Mouse (Mus musculus) embryonic facial prominence, embryonic 15.5 days (tissue): ENCODE measurements around the gene Gm4553. TPM values are rescaled to one million over a fixed set of nuclear protein-coding genes. Genes with fewer than 3 reads are reported as not detected.
"Not testable (repeated sequence)": the region's sequence is repeated elsewhere in the genome, so short reads cannot be mapped to it uniquely, and the experiment has no call there.

Experiments used
- ATAC-seq: fragments of 200-750 bp; cut with Nextera tagmentation; 2 replicates; pipeline ENCODE4 v1.8.0; 2017; ENCODE audit warnings: low read depth, moderate TSS enrichment; ENCODE audit not compliant: insufficient number of reproducible peaks, low FRiP score, low TSS enrichment
- H3K27ac ChIP-seq: fragments of 300-500 bp; sonication (generic); replicated peaks from 2 replicates; pipeline ENCODE4 v1.5.1; 2015; ENCODE audit warnings: mild to moderate bottlenecking, inconsistent platforms
- H3K27me3 ChIP-seq: fragments of 300-500 bp; sonication (generic); 2 replicates; pipeline ENCODE4 v1.6.1; 2015; ENCODE audit warnings: inconsistent platforms
- H3K36me3 ChIP-seq: fragments of 300-500 bp; sonication (generic); 2 replicates; pipeline ENCODE4 v1.6.1; 2015; ENCODE audit warnings: mild to moderate bottlenecking, inconsistent platforms
- H3K4me1 ChIP-seq: fragments of 300-500 bp; sonication (generic); 2 replicates; pipeline ENCODE4 v1.6.1; 2015; ENCODE audit warnings: inconsistent platforms
- H3K4me2 ChIP-seq: fragments of 300-500 bp; sonication (generic); replicated peaks from 2 replicates; pipeline ENCODE4 v1.6.1; 2015; ENCODE audit warnings: mild to moderate bottlenecking, inconsistent platforms
- H3K4me3 ChIP-seq: fragments of 300-500 bp; sonication (generic); replicated peaks from 2 replicates; pipeline ENCODE4 v1.5.1; 2015; ENCODE audit warnings: mild to moderate bottlenecking, inconsistent platforms
- H3K9ac ChIP-seq: fragments of 300-500 bp; sonication (generic); 2 replicates; pipeline ENCODE4 v1.6.1; 2015; ENCODE audit warnings: inconsistent platforms
- H3K9me3 ChIP-seq: fragments of 300-500 bp; sonication (generic); replicated peaks from 2 replicates; pipeline ENCODE4 v1.6.1; 2016; ENCODE audit warnings: inconsistent platforms
- WGBS: fragments of 180-500 bp; shearing (Covaris S2); methylation state at CpG from one replicate; pipeline ENCODE4 v1.1.7; 2015; 5-methylcytosine and 5-hydroxymethylcytosine counted together
- polyA plus RNA-seq: library from polyadenylated mRNA; unstranded; fragments of >200 nt; fragmentation: Nextera tagmentation; extraction: Ambion mirVana; gene quantifications from 2 replicates; pipeline ENCODE4 v1.2.1, GENCODE M21; 2015

Gm4553 gene
- 1.4 and 1.7 TPM in 2 replicates for polyA plus RNA-seq

DNA sequence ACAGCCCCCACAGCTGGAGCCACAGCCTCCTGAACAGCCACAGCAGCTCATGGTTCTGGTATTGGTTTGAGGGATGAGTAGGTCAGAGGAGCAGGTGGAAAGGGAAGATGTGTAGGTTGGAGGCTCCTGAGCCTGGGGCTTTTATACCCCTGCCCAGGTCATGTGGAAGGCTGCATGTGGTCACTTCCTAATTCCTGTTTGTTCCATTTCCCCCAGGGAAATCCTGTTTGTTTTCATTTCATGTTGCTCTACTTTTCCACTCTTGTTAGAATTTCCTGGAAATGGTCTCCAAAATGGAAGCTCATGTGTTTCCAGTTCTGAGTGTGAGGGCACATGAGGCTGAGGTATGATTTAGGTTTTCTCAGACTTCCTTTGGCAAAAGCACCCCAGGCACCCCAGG is at the start of gene Gm4553:
TSS of gene Gm4553 (minus strand) at position 101 of the 400 bp plus-strand sequence.
- not testable (repeated sequence) for H3K9me3 ChIP-seq, ATAC-seq, H3K27ac ChIP-seq, H3K27me3 ChIP-seq, H3K4me1 ChIP-seq, H3K4me2 ChIP-seq, H3K36me3 ChIP-seq, H3K4me3 ChIP-seq, H3K9ac ChIP-seq

- not testable (repeated sequence) for H3K4me3 ChIP-seq, ATAC-seq, H3K27me3 ChIP-seq, H3K9me3 ChIP-seq, H3K4me1 ChIP-seq, H3K9ac ChIP-seq, H3K36me3 ChIP-seq, H3K4me2 ChIP-seq, H3K27ac ChIP-seq
- WGBS = 60% methylated on average over 1 of the region's 1 CpGs
Observed at GRCm38 (mm10) chr7:142212136-142212535, 46.6 kb upstream of the Gm4553 start.

- H3K4me3 ChIP-seq = no peak within 1 kb of the TSS
- H3K9me3 ChIP-seq = no peaks in the 10 kb centered on the region
- H3K4me1 ChIP-seq = no peaks in the 10 kb centered on the region
- H3K27me3 ChIP-seq = no peaks in the 10 kb centered on the region
- 65% methylated on average over 1 of the region's 1 CpGs for WGBS
- H3K27ac ChIP-seq = no peak within 1 kb of the TSS
- no peak within 1 kb of the TSS for H3K4me2 ChIP-seq
- no peak within 1 kb of the TSS for H3K9ac ChIP-seq
- no peak for ATAC-seq
- no peaks in the 10 kb centered on the region for H3K36me3 ChIP-seq
Observed at GRCm38 (mm10) chr7:142211559-142211958, 46.0 kb upstream of the Gm4553 start, which contains the start of gene Gm7579. Gene Gm7579, plus strand, starts transcription at chr7:142211859.

DNA sequence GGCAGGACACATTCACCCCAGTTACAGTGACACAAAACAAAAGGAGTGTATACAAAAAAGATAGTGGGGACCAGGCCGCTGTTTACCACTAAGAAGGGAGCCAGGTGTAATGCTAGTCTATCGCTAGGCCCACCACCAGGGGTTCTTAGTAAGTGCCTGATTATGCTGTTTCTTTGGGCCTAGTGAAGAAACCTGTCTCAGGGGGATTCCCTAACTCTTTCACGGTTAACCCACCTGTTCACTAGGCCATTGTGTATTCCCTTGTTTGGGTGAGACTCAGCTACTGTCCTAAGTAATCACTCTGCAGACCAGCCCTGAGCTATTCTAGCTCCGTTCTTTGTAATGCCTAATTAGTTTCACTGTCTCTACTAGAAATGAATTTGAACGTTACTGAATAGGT is 41.4 kb upstream of the Gm4553 start:
- not testable (repeated sequence) for H3K4me2 ChIP-seq, ATAC-seq, H3K9ac ChIP-seq, H3K4me3 ChIP-seq, H3K9me3 ChIP-seq, H3K4me1 ChIP-seq, H3K27ac ChIP-seq, H3K27me3 ChIP-seq, H3K36me3 ChIP-seq
- WGBS = 74% methylated on average over 5 of the region's 5 CpGs

DNA sequence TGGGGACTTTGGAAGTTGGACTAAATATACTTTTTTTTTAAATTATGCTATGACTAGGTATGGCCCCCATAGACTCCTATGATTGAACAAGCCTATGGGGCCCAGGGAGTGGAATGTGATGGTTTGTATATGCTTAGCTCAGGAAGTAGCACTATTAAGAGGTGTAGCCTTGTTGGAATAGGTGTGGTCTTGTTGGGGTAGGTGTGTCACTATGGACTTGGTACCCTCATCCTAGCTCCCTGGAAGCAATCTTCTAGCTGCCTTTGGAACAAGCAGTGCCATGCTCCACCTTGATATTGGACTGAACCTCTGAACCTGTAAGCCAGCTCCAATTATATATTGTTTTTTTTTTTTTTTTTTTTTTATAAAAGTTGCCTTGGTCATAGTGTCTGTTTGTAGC is 39.9 kb upstream of the Gm4553 start:
- H3K27ac ChIP-seq = no peak overlapping the region
- no peaks in the 10 kb centered on the region for H3K27me3 ChIP-seq
- H3K9ac ChIP-seq = no peak overlapping the region
- H3K9me3 ChIP-seq = no peaks in the 10 kb centered on the region
- H3K4me2 ChIP-seq = no peak overlapping the region
- no peak overlapping the region for H3K4me3 ChIP-seq
- ATAC-seq = no peak
- no peaks in the 10 kb centered on the region for H3K36me3 ChIP-seq
- no peaks in the 10 kb centered on the region for H3K4me1 ChIP-seq

GRCm38 (mm10) chr7:142201064-142201463 is 35.5 kb upstream of the Gm4553 start, which contains the start of gene Krtap5-3:
Gene Krtap5-3, plus strand, starts transcription at chr7:142201364.
- Histone ChIP-seq H3K27me3 (no peaks in the 10 kb centered on the region), H3K36me3 (no peaks in the 10 kb centered on the region), H3K9ac (no peak within 1 kb of the TSS), H3K4me3 (no peak within 1 kb of the TSS), H3K27ac (no peak within 1 kb of the TSS), H3K4me2 (no peak within 1 kb of the TSS), H3K9me3 (no peaks in the 10 kb centered on the region), H3K4me1 (no peaks in the 10 kb centered on the region)
- 56% methylated on average over 1 of the region's 1 CpGs for WGBS
- ATAC-seq = no peak

- Histone ChIP-seq H3K27ac (no peak overlapping the region), H3K4me1 (no peaks in the 10 kb centered on the region), H3K4me3 (no peak overlapping the region), H3K4me2 (no peak overlapping the region), H3K9me3 (no peaks in the 10 kb centered on the region), H3K36me3 (no peaks in the 10 kb centered on the region), H3K9ac (no peak overlapping the region), H3K27me3 (no peaks in the 10 kb centered on the region)
- WGBS = 78% methylated on average over 2 of the region's 2 CpGs
- no peak for ATAC-seq
Observed at GRCm38 (mm10) chr7:142198748-142199147, 33.2 kb upstream of the Gm4553 start.

- no peak within 1 kb of the TSS for H3K4me3 ChIP-seq
- H3K27me3 ChIP-seq = peaks cover 2% of the 10 kb centered on the region
- H3K27ac ChIP-seq = no peak within 1 kb of the TSS
- H3K4me1 ChIP-seq = no peaks in the 10 kb centered on the region
- no peak within 1 kb of the TSS for H3K9ac ChIP-seq
- H3K4me2 ChIP-seq = no peak within 1 kb of the TSS
- no peak for ATAC-seq
- no peaks in the 10 kb centered on the region for H3K9me3 ChIP-seq
- 46% methylated on average over 2 of the region's 2 CpGs for WGBS
- H3K36me3 ChIP-seq = no peaks in the 10 kb centered on the region
Observed at GRCm38 (mm10) chr7:142190289-142190688, 24.8 kb upstream of the Gm4553 start, which contains the start of gene Gm10153. Gene Gm10153, minus strand, starts transcription at chr7:142190389.

DNA sequence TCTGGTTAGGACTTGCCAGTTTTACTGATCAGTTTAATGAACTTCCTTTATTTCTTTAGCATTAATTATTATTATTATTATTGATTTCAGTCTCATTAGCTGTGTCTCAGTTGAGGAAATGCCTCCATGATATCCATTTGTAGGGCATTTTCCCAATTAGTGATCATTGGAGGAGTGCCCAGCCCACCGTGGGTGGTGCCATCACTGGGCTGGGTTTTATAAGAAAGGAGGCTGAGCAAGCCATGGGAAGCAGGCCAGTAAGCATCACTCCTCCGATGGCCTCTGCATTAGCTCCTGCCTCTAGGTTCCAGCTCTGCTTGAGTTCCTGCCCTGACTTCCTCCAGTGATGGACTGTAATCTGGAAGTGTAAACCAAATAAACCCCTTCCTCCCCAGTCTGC is 22.6 kb upstream of the Gm4553 start:
- WGBS = 64% methylated on average over 2 of the region's 2 CpGs

DNA sequence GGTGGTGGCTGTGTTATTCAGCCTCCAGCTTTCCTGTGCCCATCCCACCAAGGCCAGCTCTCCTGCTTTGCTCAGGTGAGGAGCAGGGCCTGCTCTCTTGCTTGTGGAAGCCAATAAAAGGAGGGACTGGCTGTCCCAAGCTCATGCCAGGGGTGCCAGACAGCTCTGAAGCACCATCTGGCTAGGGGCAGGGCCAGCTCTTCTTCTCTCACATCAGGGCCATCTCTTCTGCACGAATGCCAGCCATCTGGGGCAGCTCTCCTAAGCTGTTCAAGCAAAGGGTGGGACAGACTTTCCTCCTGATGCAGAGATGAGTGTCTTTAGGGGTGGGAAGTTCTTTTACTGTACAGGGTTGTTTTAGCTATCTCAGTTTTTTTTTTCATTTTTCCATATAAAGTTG is 15.5 kb upstream of the Gm4553 start:
- Histone ChIP-seq H3K27me3 (no peaks in the 10 kb centered on the region), H3K27ac (no peak overlapping the region), H3K9me3 (no peaks in the 10 kb centered on the region), H3K4me3 (no peak overlapping the region), H3K9ac (no peak overlapping the region), H3K4me2 (no peak overlapping the region), H3K36me3 (no peaks in the 10 kb centered on the region), H3K4me1 (no peaks in the 10 kb centered on the region)
- no peak for ATAC-seq
- 57% methylated on average over 1 of the region's 1 CpGs for WGBS

More for the DNA sequence above, 22.6 kb upstream of the Gm4553 start:
- H3K27ac ChIP-seq = no peak overlapping the region
- H3K9me3 ChIP-seq = no peaks in the 10 kb centered on the region
- no peak for ATAC-seq
- H3K4me1 ChIP-seq = no peaks in the 10 kb centered on the region
- H3K27me3 ChIP-seq = peaks cover 2% of the 10 kb centered on the region
- no peak overlapping the region for H3K9ac ChIP-seq
- H3K4me3 ChIP-seq = no peak overlapping the region
- no peak overlapping the region for H3K4me2 ChIP-seq
- H3K36me3 ChIP-seq = no peaks in the 10 kb centered on the region

DNA sequence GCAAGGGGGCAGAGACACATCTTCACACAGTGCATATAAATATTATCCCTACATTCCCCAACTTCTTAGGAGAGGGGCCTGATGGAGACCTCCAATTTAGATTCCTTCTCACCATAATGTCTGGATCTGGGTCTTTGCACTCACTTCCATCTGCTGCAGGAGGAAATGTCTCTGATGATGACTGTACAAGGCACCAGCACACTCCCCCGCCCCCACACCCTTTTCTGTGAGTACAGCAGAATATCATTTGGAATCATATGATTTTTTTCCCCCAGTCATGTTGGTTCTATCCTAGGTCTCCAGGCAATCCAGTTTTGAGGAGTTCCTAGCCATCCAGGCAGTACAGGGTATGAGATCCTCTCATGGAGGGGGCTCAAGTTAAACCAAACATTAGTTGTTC is 13.1 kb upstream of the Gm4553 start:
- Histone ChIP-seq H3K4me2 (no peak overlapping the region), H3K4me3 (no peak overlapping the region), H3K27ac (no peak overlapping the region), H3K9ac (no peak overlapping the region), H3K9me3 (no peaks in the 10 kb centered on the region), H3K4me1 (no peaks in the 10 kb centered on the region), H3K36me3 (no peaks in the 10 kb centered on the region), H3K27me3 (no peaks in the 10 kb centered on the region)
- no peak for ATAC-seq
- 81% methylated on average over 1 of the region's 1 CpGs for WGBS

DNA sequence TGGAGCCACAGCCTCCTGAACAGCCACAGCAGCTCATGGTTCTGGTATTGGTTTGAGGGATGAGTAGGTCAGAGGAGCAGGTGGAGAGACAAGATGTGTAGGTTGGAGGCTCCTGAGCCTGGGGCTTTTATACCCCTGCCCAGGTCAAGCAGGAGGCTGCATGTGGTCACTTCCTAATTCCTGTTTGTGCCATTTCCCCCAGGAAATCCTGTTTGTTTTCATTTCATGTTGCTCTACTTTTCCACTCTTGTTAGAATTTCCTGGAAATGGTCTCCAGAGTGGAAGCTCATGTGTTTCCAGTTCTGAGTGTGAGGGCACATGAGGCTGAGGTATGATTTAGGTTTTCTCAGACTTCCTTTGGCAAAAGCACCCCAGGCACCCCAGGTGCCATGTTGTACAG is 10.4 kb upstream of the Gm4553 start, which contains the start of gene Krtap5-2:
TSS of gene Krtap5-2 (minus strand) at position 101 of the 400 bp plus-strand sequence.
- H3K4me3 ChIP-seq, H3K27ac ChIP-seq, H3K9ac ChIP-seq, H3K4me1 ChIP-seq, H3K4me2 ChIP-seq, H3K9me3 ChIP-seq, H3K27me3 ChIP-seq, ATAC-seq, H3K36me3 ChIP-seq: not testable (repeated sequence)
